Mouse (Mus musculus) midbrain, embryonic 16.5 days (tissue): Measurements from ENCODE around the gene Ston2. TPM values are rescaled to one million over a fixed set of nuclear protein-coding genes. Genes with fewer than 3 reads are reported as not detected.
A peak's percentile ranks its signal among the peaks of the same experiment; 100 is the strongest.

ENCODE experiments used
- ATAC-seq: fragments of 200-750 bp; cut with Nextera tagmentation; 2 replicates; pipeline ENCODE4 v1.8.0; 2017; ENCODE audit warnings: moderate TSS enrichment
- H3K27ac ChIP-seq: fragments of 300-500 bp; sonication (generic); 2 replicates; pipeline ENCODE4 v1.5.1; 2014; ENCODE audit warnings: mild to moderate bottlenecking, low read length, mixed read lengths
- H3K27me3 ChIP-seq: fragments of 300-500 bp; sonication (generic); 2 replicates; pipeline ENCODE4 v1.6.1; 2014; ENCODE audit warnings: low read depth, low read length, mixed read lengths; ENCODE audit not compliant: control insufficient read depth, insufficient read depth
- H3K36me3 ChIP-seq: fragments of 300-500 bp; sonication (generic); 2 replicates; pipeline ENCODE4 v1.6.1; 2014; ENCODE audit warnings: mild to moderate bottlenecking, low read length, moderate library complexity, mixed read lengths; ENCODE audit not compliant: control insufficient read depth, insufficient read depth
- H3K4me1 ChIP-seq: fragments of 300-500 bp; sonication (generic); 2 replicates; pipeline ENCODE4 v1.6.1; 2014; ENCODE audit warnings: mild to moderate bottlenecking, low read length, mixed read lengths; ENCODE audit not compliant: control insufficient read depth, insufficient read depth
- H3K4me2 ChIP-seq: fragments of 300-500 bp; sonication (generic); 2 replicates; pipeline ENCODE4 v1.6.1; 2014; ENCODE audit warnings: mild to moderate bottlenecking, low read length, mixed read lengths
- H3K4me3 ChIP-seq: fragments of 300-500 bp; sonication (generic); 2 replicates; pipeline ENCODE4 v1.5.1; 2014; ENCODE audit warnings: low read depth, mild to moderate bottlenecking, low read length, moderate library complexity, mixed read lengths
- H3K9ac ChIP-seq: fragments of 300-500 bp; sonication (generic); 2 replicates; pipeline ENCODE4 v1.6.1; 2014; ENCODE audit warnings: low read depth, low read length, mixed read lengths
- H3K9me3 ChIP-seq: fragments of 300-500 bp; sonication (generic); replicated peaks from 2 replicates; pipeline ENCODE4 v1.6.1; 2014; ENCODE audit warnings: mild to moderate bottlenecking, low read length, mixed read lengths; ENCODE audit not compliant: control insufficient read depth, poor library complexity, severe bottlenecking
- WGBS: fragments of 180-500 bp; shearing (Covaris S2); extraction: QIAGEN DNeasy Blood & Tissue Kit; methylation state at CpG from one replicate; pipeline ENCODE4 v1.1.7; 2014; 5-methylcytosine and 5-hydroxymethylcytosine counted together
- polyA plus RNA-seq: library from polyadenylated mRNA; unstranded; fragments of >200 nt; fragmentation: Nextera tagmentation; extraction: Ambion mirVana; gene quantifications from 2 replicates; pipeline ENCODE4 v1.2.1, GENCODE M21; 2015

The Ston2 gene
- polyA plus RNA-seq, 1 experiment from 2014 or later: 5.2 TPM

DNA sequence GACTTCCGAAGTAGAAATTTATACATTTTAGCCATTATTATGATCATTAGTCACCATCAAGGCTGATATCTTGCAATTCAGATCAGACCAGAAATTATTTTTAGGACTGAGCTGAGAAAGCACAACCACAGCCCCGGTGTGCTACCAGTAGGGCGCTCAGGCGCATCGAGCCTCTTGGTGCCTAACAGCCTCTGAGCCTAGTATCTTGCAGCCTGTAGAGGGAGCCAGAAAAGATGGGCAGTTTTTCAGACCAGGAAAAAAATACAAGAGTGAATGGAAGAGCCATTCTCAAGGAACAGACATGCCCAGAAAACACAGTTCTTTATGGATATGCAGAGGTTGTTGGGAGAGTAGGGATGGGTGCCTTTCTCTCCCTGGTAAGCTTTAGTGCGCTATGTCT is 115.0 kb downstream of the Ston2 start:
- WGBS: 81% methylated on average over 6 of the region's 6 CpGs
- H3K9me3 ChIP-seq: no peaks in the 10 kb centered on the region
- no peak overlapping the region for H3K27ac ChIP-seq
- no peaks in the 10 kb centered on the region for H3K27me3 ChIP-seq
- no peak for ATAC-seq
- no peak overlapping the region for H3K4me2 ChIP-seq
- H3K9ac ChIP-seq: no peak overlapping the region
- no peak overlapping the region for H3K4me3 ChIP-seq
- H3K4me1 ChIP-seq: no peaks in the 10 kb centered on the region
- no peaks in the 10 kb centered on the region for H3K36me3 ChIP-seq

DNA sequence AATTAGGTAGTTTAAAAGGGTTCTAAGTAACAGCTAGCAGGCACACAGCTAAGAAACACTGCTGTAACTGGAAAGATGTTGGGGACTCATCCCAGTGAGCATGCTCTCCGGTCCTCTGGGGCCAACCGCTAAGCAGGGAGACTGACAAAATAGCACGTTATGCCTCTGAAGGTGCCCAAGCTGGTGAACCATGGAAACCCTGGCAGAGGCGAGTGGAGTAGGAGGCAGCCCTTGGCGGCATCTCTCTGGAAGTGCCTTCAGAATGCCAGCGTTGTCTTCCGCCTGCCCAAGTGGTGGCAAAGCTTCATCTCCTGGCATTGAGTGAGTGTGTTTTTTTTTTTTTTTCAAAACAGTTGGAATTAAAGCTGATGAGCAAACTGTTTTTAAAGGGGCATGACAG is 115.7 kb downstream of the Ston2 start:
- H3K9me3 ChIP-seq: no peaks in the 10 kb centered on the region
- no peaks in the 10 kb centered on the region for H3K4me1 ChIP-seq
- H3K27me3 ChIP-seq: no peaks in the 10 kb centered on the region
- H3K4me3 ChIP-seq: no peak overlapping the region
- H3K36me3 ChIP-seq: no peaks in the 10 kb centered on the region
- no peak overlapping the region for H3K9ac ChIP-seq
- no peak overlapping the region for H3K4me2 ChIP-seq
- no peak overlapping the region for H3K27ac ChIP-seq
- 0 out of 2 replicates have a peak, but pooled peaks have one; percentile 42 for ATAC-seq
- 78% methylated on average over 7 of the region's 7 CpGs for WGBS

DNA sequence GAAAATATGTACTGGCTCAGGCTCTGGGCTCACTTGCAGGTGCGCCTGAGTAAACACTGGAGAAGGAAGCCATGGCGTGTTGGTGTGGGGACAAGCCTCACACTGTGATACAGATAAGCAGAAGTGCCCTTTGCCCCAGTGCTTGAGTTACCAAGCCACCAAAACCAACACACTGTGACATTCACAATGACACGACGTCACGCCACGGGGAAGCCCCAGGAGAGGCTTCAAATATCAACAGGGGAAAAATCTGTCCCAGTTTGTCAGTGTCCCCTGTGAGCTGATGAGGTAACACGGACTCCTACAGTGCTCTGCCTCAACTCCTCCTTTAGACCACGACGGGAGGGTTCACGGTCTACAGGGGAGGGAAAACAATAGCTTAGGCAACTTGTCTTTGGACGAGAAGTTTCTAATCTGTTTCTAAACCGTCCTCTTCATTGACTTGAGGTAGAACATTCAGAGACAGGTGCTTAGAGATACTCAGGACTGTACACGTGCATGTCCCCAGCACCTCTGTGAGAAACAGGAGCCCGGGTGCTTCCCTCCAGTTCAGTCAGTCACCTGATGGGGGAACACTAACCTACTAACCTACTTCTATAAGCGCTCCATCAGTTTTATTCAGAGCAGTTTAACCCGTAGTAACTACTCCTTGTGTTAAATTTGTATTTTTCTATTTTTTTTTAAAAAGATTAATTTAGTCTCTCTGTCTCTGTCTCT is 119.5 kb downstream of the Ston2 start:
- Histone ChIP-seq H3K36me3 (no peaks in the 10 kb centered on the region), H3K9ac (no peak overlapping the region), H3K9me3 (no peaks in the 10 kb centered on the region), H3K4me1 (no peaks in the 10 kb centered on the region), H3K27me3 (no peaks in the 10 kb centered on the region), H3K4me2 (no peak overlapping the region), H3K27ac (no peak overlapping the region), H3K4me3 (no peak overlapping the region)
- WGBS: 57% methylated on average over 16 of the region's 16 CpGs
- ATAC-seq: no peak

DNA sequence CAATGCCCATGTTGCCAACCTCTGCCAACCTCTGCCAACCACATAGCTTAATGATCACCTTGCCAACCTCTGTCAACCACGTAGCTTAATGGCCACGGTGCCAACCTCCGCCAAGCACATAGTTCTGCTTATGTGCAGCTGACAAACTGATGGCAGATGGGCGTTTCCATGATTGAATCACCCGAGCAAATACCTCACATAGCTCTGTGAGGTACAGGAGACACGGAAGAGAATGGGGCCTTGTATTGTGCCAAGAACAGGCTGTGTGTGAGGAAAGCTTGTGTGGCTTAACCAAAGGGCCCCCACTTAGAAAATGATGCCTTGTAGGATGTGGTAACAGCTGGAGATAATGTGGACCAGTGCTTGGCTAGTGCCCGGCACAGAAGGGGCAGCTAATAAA is 120.4 kb downstream of the Ston2 start:
- Histone ChIP-seq H3K4me2 (no peak overlapping the region), H3K36me3 (no peaks in the 10 kb centered on the region), H3K9ac (no peak overlapping the region), H3K27me3 (no peaks in the 10 kb centered on the region), H3K4me3 (no peak overlapping the region), H3K27ac (no peak overlapping the region), H3K9me3 (no peaks in the 10 kb centered on the region), H3K4me1 (no peaks in the 10 kb centered on the region)
- no peak for ATAC-seq
- WGBS: 68% methylated on average over 7 of the region's 7 CpGs

GRCm38 (mm10) chr12:91666607-91667006 is 121.6 kb downstream of the Ston2 start:
- WGBS: 92% methylated on average over 3 of the region's 3 CpGs
- H3K4me2 ChIP-seq: no peak overlapping the region
- H3K4me3 ChIP-seq: no peak overlapping the region
- H3K27ac ChIP-seq: no peak overlapping the region
- H3K9ac ChIP-seq: no peak overlapping the region
- H3K4me1 ChIP-seq: no peaks in the 10 kb centered on the region
- H3K27me3 ChIP-seq: no peaks in the 10 kb centered on the region
- ATAC-seq: no peak
- H3K36me3 ChIP-seq: no peaks in the 10 kb centered on the region
- H3K9me3 ChIP-seq: no peaks in the 10 kb centered on the region

DNA sequence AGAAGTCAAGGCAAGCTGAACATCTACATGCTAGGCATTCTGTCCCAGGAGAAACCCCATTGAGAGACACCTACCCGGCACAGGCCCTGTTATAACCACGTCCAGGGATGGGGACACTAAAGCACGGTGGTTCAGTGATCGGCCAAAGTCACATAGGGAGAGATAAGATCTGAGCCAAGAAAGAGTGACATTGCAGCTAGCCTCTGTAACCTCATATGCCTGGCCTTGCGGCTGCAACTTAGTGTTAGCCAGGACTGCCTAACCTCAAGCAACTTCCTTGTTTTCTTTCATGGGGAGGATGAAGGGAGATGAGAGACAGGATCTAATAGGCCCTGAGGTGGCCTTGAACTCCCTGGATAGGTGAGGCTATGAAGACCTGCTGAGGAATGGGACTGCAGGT is 122.8 kb downstream of the Ston2 start:
- Histone ChIP-seq H3K4me3 (no peak overlapping the region), H3K9ac (no peak overlapping the region), H3K4me1 (no peaks in the 10 kb centered on the region), H3K4me2 (no peak overlapping the region), H3K36me3 (no peaks in the 10 kb centered on the region), H3K9me3 (no peaks in the 10 kb centered on the region), H3K27me3 (no peaks in the 10 kb centered on the region), H3K27ac (no peak overlapping the region)
- ATAC-seq: no peak
- 90% methylated on average over 5 of the region's 5 CpGs for WGBS

DNA sequence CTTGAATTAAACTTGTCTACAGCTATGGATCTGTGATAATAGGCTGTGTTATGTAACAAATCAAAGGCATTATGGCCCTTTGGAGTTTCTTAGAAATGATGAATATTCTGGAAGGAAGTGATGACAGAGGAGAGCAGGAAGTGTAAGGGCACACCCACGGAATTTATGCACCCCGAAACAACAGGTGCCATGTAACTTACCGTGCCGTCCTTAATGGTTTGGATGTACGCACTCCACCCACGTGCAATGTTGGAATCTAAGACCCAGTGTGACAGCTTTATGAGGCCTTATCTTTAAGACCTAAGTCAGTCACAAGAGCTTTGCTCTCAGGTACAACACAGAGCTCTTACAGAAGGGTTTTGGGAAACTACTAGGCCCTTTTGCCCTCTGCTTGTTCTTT is 124.9 kb downstream of the Ston2 start:
- Histone ChIP-seq H3K27ac (no peak overlapping the region), H3K9ac (no peak overlapping the region), H3K4me1 (no peaks in the 10 kb centered on the region), H3K27me3 (no peaks in the 10 kb centered on the region), H3K4me2 (no peak overlapping the region), H3K36me3 (no peaks in the 10 kb centered on the region), H3K4me3 (no peak overlapping the region), H3K9me3 (no peaks in the 10 kb centered on the region)
- 96% methylated on average over 6 of the region's 6 CpGs for WGBS
- ATAC-seq: no peak

DNA sequence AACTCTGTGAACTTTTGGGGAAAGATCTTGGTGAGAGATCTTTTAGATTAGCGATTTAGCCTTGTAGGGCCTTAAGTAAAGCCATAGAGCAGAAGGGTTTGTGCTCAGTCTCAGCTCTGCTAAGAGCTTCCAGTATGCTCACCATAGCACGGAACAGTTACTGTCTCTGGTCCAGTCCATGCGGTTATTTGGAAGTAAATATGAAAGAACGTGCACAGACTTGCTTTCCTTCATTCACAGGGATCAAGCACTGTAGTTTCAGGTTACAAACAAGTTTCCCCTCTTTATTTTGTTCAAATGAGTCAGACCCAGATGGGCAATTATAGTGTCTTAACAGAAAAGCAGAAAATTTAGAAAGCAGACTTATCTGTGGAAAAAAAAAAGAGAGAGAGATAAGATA is 125.3 kb downstream of the Ston2 start:
- no peak for ATAC-seq
- no peaks in the 10 kb centered on the region for H3K36me3 ChIP-seq
- no peaks in the 10 kb centered on the region for H3K27me3 ChIP-seq
- no peak overlapping the region for H3K27ac ChIP-seq
- 86% methylated on average over 4 of the region's 4 CpGs for WGBS
- H3K4me2 ChIP-seq: no peak overlapping the region
- H3K9ac ChIP-seq: no peak overlapping the region
- H3K4me1 ChIP-seq: no peaks in the 10 kb centered on the region
- no peak overlapping the region for H3K4me3 ChIP-seq
- H3K9me3 ChIP-seq: no peaks in the 10 kb centered on the region

DNA sequence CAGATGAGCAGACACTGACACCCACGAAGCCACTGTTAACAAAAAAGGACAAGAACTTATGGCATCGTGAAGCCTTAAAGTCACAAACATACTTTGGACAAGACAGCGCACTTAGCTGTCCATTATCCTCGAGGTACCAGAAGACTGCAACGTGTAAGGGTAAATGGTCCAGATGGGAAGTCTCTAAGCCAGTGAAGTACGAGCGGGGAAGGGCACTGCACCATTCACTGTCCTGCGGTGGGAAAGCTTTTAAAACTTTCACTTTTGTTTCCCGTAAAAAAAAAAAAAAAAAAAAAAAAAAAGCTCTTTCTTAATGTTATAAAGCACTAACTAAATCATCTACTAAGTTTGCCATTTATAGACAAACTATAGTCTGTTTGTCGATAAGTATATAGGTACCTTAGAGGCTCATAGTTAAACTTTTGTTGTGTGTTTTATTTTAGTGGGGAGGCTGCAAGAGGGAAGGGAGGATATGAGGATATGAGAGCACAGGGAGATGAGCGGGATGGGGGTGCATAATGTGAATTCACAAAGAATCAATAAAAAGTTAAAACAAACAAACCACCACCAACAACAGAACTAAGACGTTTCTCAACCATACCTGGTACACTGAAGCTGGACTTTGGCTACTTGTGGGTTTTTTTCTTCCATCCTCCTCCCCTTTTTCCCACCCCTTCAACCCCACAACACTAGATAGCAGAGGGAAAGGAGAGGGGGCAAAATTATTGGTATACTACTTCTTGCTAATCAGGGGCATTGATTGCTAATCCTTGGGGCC is 127.4 kb downstream of the Ston2 start:
- no peaks in the 10 kb centered on the region for H3K27me3 ChIP-seq
- H3K4me3 ChIP-seq: no peak overlapping the region
- no peak overlapping the region for H3K27ac ChIP-seq
- H3K4me1 ChIP-seq: no peaks in the 10 kb centered on the region
- WGBS: 91% methylated on average over 12 of the region's 12 CpGs
- no peaks in the 10 kb centered on the region for H3K36me3 ChIP-seq
- ATAC-seq: no peak
- no peak overlapping the region for H3K9ac ChIP-seq
- H3K9me3 ChIP-seq: no peaks in the 10 kb centered on the region
- no peak overlapping the region for H3K4me2 ChIP-seq
